8 mouse cellular contexts compared by ENCODE assay signal in the genomic region with DNA sequence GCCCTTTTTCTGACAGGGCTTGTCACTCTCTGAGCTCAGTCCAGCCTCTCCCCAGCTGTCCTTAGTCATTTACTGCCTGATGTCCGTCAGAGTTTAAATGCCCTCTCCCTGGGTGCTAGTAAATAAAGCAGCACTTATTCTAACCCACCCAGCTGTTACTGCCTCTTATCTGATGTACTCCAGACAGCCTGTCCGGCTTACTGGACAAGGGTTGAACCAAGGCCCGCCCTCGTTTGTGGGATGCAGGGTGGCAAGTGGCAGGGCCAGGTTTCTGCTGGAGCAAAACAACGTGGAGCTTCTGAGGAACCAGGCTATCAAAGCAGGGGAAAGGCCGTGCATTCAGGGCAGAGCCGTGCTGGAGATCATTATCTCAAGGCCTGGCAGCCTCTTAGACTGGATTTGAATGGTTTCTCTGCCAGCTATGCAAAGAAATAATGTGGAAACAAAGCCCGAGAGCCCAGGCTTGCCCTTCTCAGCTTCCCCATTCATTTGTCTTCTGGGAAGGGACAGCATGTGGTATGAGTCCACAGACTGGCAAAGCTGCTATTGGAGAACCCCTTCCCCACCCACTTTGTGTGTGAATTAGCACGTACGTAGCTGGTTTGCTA. TPM values are rescaled to one million over a fixed set of nuclear protein-coding genes. Genes with fewer than 3 reads are reported as not detected.
A peak's percentile ranks its signal among the peaks of the same experiment; 100 is the strongest.
DNase-seq lines count a peak whose midpoint lies in the region; ATAC-seq and TF ChIP-seq lines count a peak whose summit lies in the region.

No protein-coding gene starts in this region.

- no peak for ATAC-seq in heart, embryonic 16.5 days (replicated peaks; ENCODE audit: extremely low read depth, insufficient read depth, low FRiP score)
- peak; percentile 18; the same call in 1 of the 2 replicates for ATAC-seq in hindbrain, embryonic 13.5 days (ENCODE audit: low FRiP score)
- ATAC-seq in liver, embryonic 11.5 days (replicated peaks; ENCODE audit: low FRiP score): no peak
- ATAC-seq in neural tube, embryonic 15.5 days (ENCODE audit: low FRiP score): no peak

- no peak overlapping the region; the same call in 1 of the 2 replicates for H3K9ac ChIP-seq in heart, embryonic 16.5 days (ENCODE audit: low read length)
- no peak overlapping the region for H3K9ac ChIP-seq in heart, adult 2 months (ENCODE audit: low read depth, low read length)
- H3K9ac ChIP-seq in hindbrain, embryonic 13.5 days: no peak overlapping the region
- H3K9ac ChIP-seq in liver, embryonic 11.5 days (ENCODE audit: low read depth, low read length): peak overlapping the region; percentile 18; the same call in 1 of the 2 replicates
- H3K9ac ChIP-seq in neural tube, embryonic 15.5 days (replicated peaks): no peak overlapping the region

- H3K27ac ChIP-seq in heart, embryonic 16.5 days (ENCODE audit: low read length): peak overlapping the region; percentile 7; the same call in 1 of the 2 replicates
- no peak overlapping the region for H3K27ac ChIP-seq in heart, adult 2 months
- peak overlapping the region; percentile 70 for H3K27ac ChIP-seq in hindbrain, embryonic 13.5 days
- peak overlapping the region; percentile 42; the same call in 1 of the 2 replicates for H3K27ac ChIP-seq in liver, embryonic 11.5 days (ENCODE audit: low read depth, low read length)
- H3K27ac ChIP-seq in neural tube, embryonic 15.5 days (replicated peaks): peak overlapping the region; percentile 34

- peaks cover 7% of the 10 kb centered on the region for H3K36me3 ChIP-seq in heart, embryonic 16.5 days (ENCODE audit: control insufficient read depth, insufficient read depth)
- peaks cover 28% of the 10 kb centered on the region for H3K36me3 ChIP-seq in heart, adult 2 months (ENCODE audit: control insufficient read depth, insufficient read depth, low read length)
- no peaks in the 10 kb centered on the region for H3K36me3 ChIP-seq in hindbrain, embryonic 13.5 days
- H3K36me3 ChIP-seq in liver, embryonic 11.5 days (ENCODE audit: control insufficient read depth, insufficient read depth, low read length): peaks cover 2% of the 10 kb centered on the region; the same call in 1 of the 2 replicates
- no peaks in the 10 kb centered on the region for H3K36me3 ChIP-seq in neural tube, embryonic 15.5 days

- no peak for TF ChIP-seq POLR2A in heart, adult 2 months (IDR thresholded peaks at IDR 0.05; ENCODE audit: insufficient read depth, low read depth, low read length)

- no peak for TF ChIP-seq CTCF in heart, adult 2 months (IDR thresholded peaks at IDR 0.05)

- intact Hi-C loops in heart, adult 2 months (cut with DNase I): no loop called here

- H3K9me3 ChIP-seq in heart, embryonic 16.5 days (replicated peaks; ENCODE audit: control insufficient read depth, low read length): no peaks in the 10 kb centered on the region
- H3K9me3 ChIP-seq in hindbrain, embryonic 13.5 days: no peaks in the 10 kb centered on the region
- no peaks in the 10 kb centered on the region for H3K9me3 ChIP-seq in liver, embryonic 11.5 days (ENCODE audit: control insufficient read depth, low read length)
- H3K9me3 ChIP-seq in neural tube, embryonic 15.5 days (replicated peaks): no peaks in the 10 kb centered on the region

- H3K79me2 ChIP-seq in heart, adult 2 months (replicated peaks; ENCODE audit: control insufficient read depth, insufficient read depth, low read length): no peaks in the 10 kb centered on the region

- H3K4me1 ChIP-seq in heart, embryonic 16.5 days (ENCODE audit: control insufficient read depth, insufficient read depth, low read length): peaks cover 40% of the 10 kb centered on the region
- peaks cover 18% of the 10 kb centered on the region for H3K4me1 ChIP-seq in heart, adult 2 months (ENCODE audit: control insufficient read depth, insufficient read depth, low read length)
- peaks cover 78% of the 10 kb centered on the region for H3K4me1 ChIP-seq in hindbrain, embryonic 13.5 days (replicated peaks)
- H3K4me1 ChIP-seq in liver, embryonic 11.5 days (replicated peaks; ENCODE audit: control insufficient read depth, insufficient read depth, low read length): peaks cover 56% of the 10 kb centered on the region
- H3K4me1 ChIP-seq in neural tube, embryonic 15.5 days: peaks cover 40% of the 10 kb centered on the region

- H3K4me2 ChIP-seq in heart, embryonic 16.5 days (ENCODE audit: low read depth, low read length): no peak overlapping the region
- no peak overlapping the region for H3K4me2 ChIP-seq in hindbrain, embryonic 13.5 days
- H3K4me2 ChIP-seq in liver, embryonic 11.5 days: peak overlapping the region; percentile 57
- H3K4me2 ChIP-seq in neural tube, embryonic 15.5 days: no peak overlapping the region

- no peak for TF ChIP-seq EP300 in heart, adult 2 months (IDR thresholded peaks at IDR 0.05; ENCODE audit: insufficient read depth, low read depth, low read length)

- H3K27me3 ChIP-seq in heart, embryonic 16.5 days (ENCODE audit: control insufficient read depth, insufficient read depth, low read length): no peaks in the 10 kb centered on the region
- no peaks in the 10 kb centered on the region for H3K27me3 ChIP-seq in heart, adult 2 months (ENCODE audit: control insufficient read depth, insufficient read depth, low read length)
- no peaks in the 10 kb centered on the region for H3K27me3 ChIP-seq in hindbrain, embryonic 13.5 days
- H3K27me3 ChIP-seq in liver, embryonic 11.5 days (replicated peaks; ENCODE audit: control insufficient read depth, insufficient read depth, low read length): no peaks in the 10 kb centered on the region
- H3K27me3 ChIP-seq in neural tube, embryonic 15.5 days (replicated peaks): no peaks in the 10 kb centered on the region

- DNase-seq in heart, adult 2 months: no peak
- no peak for DNase-seq in liver, embryonic 11.5 days (ENCODE audit: low spot score)
- no peak for DNase-seq in c-Kit-positive CD71-positive TER-119-positive erythroid progenitor cells, embryonic 14.5 days (ENCODE audit: low spot score)
- DNase-seq in thymus, postnatal 10 days (ENCODE audit: low spot score in 2 of 2): no peak
- no peak for DNase-seq in cerebellum, postnatal 14 days

- 49% methylated on average over 10 of the region's 10 CpGs for WGBS in heart, embryonic 16.5 days
- WGBS in heart, adult 2 months: 50% methylated on average over 10 of the region's 10 CpGs
- WGBS in hindbrain, embryonic 13.5 days: 22% methylated on average over 10 of the region's 10 CpGs
- 49% methylated on average over 10 of the region's 10 CpGs for WGBS in liver, embryonic 11.5 days
- 20% methylated on average over 10 of the region's 10 CpGs for WGBS in neural tube, embryonic 15.5 days

- no peak overlapping the region for H3K4me3 ChIP-seq in heart, embryonic 16.5 days (ENCODE audit: low read length)
- H3K4me3 ChIP-seq in heart, adult 2 months: no peak overlapping the region
- H3K4me3 ChIP-seq in hindbrain, embryonic 13.5 days: no peak overlapping the region
- H3K4me3 ChIP-seq in liver, embryonic 11.5 days (ENCODE audit: low read depth, low read length): no peak overlapping the region
- no peak overlapping the region for H3K4me3 ChIP-seq in neural tube, embryonic 15.5 days (replicated peaks)

RNA-seq across cellular contexts. Expression of gene Btg2, which starts 7.4 kb away (rescaled TPM):
- 49.5 and 50.9 TPM in 2 replicates for polyA plus RNA-seq in heart, embryonic 16.5 days (2015; fragmentation: Nextera tagmentation; extraction: Ambion mirVana)
- total RNA-seq in heart, adult 2 months (2021): 10 to 100 TPM; 29.9 to 31.0 TPM
- polyA plus RNA-seq in heart, adult 2 months (2012; rRNA removed): 33.5 and 35.9 TPM in 2 replicates
- 57.4 and 63.4 TPM in 2 replicates for polyA plus RNA-seq in hindbrain, embryonic 13.5 days (2015; fragmentation: Nextera tagmentation; extraction: Ambion mirVana)
- polyA plus RNA-seq in liver, embryonic 11.5 days (2014; fragmentation: Nextera tagmentation; extraction: Ambion mirVana): 38.6 and 39.9 TPM in 2 replicates
- 20.6 and 29.3 TPM in 2 replicates for polyA plus RNA-seq in neural tube, embryonic 15.5 days (2015; fragmentation: Nextera tagmentation; extraction: Ambion mirVana)

RNA-seq across cellular contexts. Expression of gene Fmod, which starts 34.5 kb away (rescaled TPM):
- polyA plus RNA-seq in heart, embryonic 16.5 days (2015; fragmentation: Nextera tagmentation; extraction: Ambion mirVana): 23.6 and 29.5 TPM in 2 replicates
- total RNA-seq in heart, adult 2 months (2021): 1 to 10 TPM; 9.3 to 9.4 TPM
- polyA plus RNA-seq in heart, adult 2 months (2012; rRNA removed): 14.5 and 17.0 TPM in 2 replicates
- polyA plus RNA-seq in hindbrain, embryonic 13.5 days (2015; fragmentation: Nextera tagmentation; extraction: Ambion mirVana): 7.3 and 7.6 TPM in 2 replicates
- polyA plus RNA-seq in liver, embryonic 11.5 days (2014; fragmentation: Nextera tagmentation; extraction: Ambion mirVana): 2.7 and 3.9 TPM in 2 replicates
- polyA plus RNA-seq in neural tube, embryonic 15.5 days (2015; fragmentation: Nextera tagmentation; extraction: Ambion mirVana): 14.5 and 14.6 TPM in 2 replicates

RNA-seq across cellular contexts. Expression of gene Chit1, which starts 39.5 kb away (rescaled TPM):
- polyA plus RNA-seq in heart, embryonic 16.5 days (2015; fragmentation: Nextera tagmentation; extraction: Ambion mirVana): 0.31 and 0.46 TPM in 2 replicates
- not detected for total RNA-seq in heart, adult 2 months (2021)
- polyA plus RNA-seq in heart, adult 2 months (2012; rRNA removed): 0.16 TPM in 1 of 2 replicates, not detected in the other
- polyA plus RNA-seq in hindbrain, embryonic 13.5 days (2015; fragmentation: Nextera tagmentation; extraction: Ambion mirVana): 0.30 and 0.35 TPM in 2 replicates
- polyA plus RNA-seq in liver, embryonic 11.5 days (2014; fragmentation: Nextera tagmentation; extraction: Ambion mirVana): not detected in 2 replicates
- 0.87 and 0.89 TPM in 2 replicates for polyA plus RNA-seq in neural tube, embryonic 15.5 days (2015; fragmentation: Nextera tagmentation; extraction: Ambion mirVana)
